Mouse (Mus musculus) stomach, embryonic 15.5 days (tissue): Measurements from ENCODE around the gene Ptprg. TPM values are rescaled to one million over a fixed set of nuclear protein-coding genes. Genes with fewer than 3 reads are reported as not detected.

ENCODE experiments used
- ATAC-seq: fragments of 200-750 bp; cut with Nextera tagmentation; 2 replicates; pipeline ENCODE4 v1.8.0; 2017; ENCODE audit warnings: low read depth, moderate number of reproducible peaks, moderate TSS enrichment; ENCODE audit not compliant: insufficient read depth, low FRiP score
- H3K27ac ChIP-seq: fragments of 300-500 bp; sonication (generic); 2 replicates; pipeline ENCODE4 v1.5.1; 2015; ENCODE audit warnings: mild to moderate bottlenecking, inconsistent platforms
- H3K27me3 ChIP-seq: fragments of 300-500 bp; sonication (generic); replicated peaks from 2 replicates; pipeline ENCODE4 v1.6.1; 2015; ENCODE audit warnings: inconsistent platforms
- H3K36me3 ChIP-seq: fragments of 300-500 bp; sonication (generic); 2 replicates; pipeline ENCODE4 v1.6.1; 2015; ENCODE audit warnings: inconsistent platforms
- H3K4me1 ChIP-seq: fragments of 300-500 bp; sonication (generic); 2 replicates; pipeline ENCODE4 v1.6.1; 2015; ENCODE audit warnings: inconsistent platforms
- H3K4me2 ChIP-seq: fragments of 300-500 bp; sonication (generic); 2 replicates; pipeline ENCODE4 v1.6.1; 2015; ENCODE audit warnings: mild to moderate bottlenecking, inconsistent platforms
- H3K4me3 ChIP-seq: fragments of 300-500 bp; sonication (generic); replicated peaks from 2 replicates; pipeline ENCODE4 v1.5.1; 2015; ENCODE audit warnings: inconsistent platforms
- H3K9ac ChIP-seq: fragments of 300-500 bp; sonication (generic); 2 replicates; pipeline ENCODE4 v1.6.1; 2015; ENCODE audit warnings: inconsistent platforms
- H3K9me3 ChIP-seq: fragments of 300-500 bp; sonication (generic); 2 replicates; pipeline ENCODE4 v1.6.1; 2016; ENCODE audit warnings: inconsistent platforms
- whole genome bisulfite sequencing: fragments of 180-500 bp; shearing (Covaris S2); methylation state at CpG from one replicate; pipeline ENCODE4 v1.1.7; 2015; 5-methylcytosine and 5-hydroxymethylcytosine counted together
- polyA plus RNA-seq: library from polyadenylated mRNA; unstranded; fragments of >200 nt; fragmentation: Nextera tagmentation; extraction: Ambion mirVana; gene quantifications from 2 replicates; pipeline ENCODE4 v1.2.1, GENCODE M21; 2015

The Ptprg gene
- polyA plus RNA-seq, 1 experiment from 2014 or later, result 22.9 TPM

- no peak overlapping the region for H3K4me2 ChIP-seq
- ATAC-seq, result no peak
- 57% methylated on average over 2 of the region's 2 CpGs for WGBS
- H3K27me3 ChIP-seq, result no peaks in the 10 kb centered on the region
- H3K36me3 ChIP-seq, result no peaks in the 10 kb centered on the region
- no peak overlapping the region for H3K9ac ChIP-seq
- no peaks in the 10 kb centered on the region for H3K9me3 ChIP-seq
- no peak overlapping the region for H3K4me3 ChIP-seq
- no peaks in the 10 kb centered on the region for H3K4me1 ChIP-seq
- no peak overlapping the region for H3K27ac ChIP-seq
Measured at GRCm38 (mm10) chr14:11928545-11928944, 375.2 kb downstream of the Ptprg start.

DNA sequence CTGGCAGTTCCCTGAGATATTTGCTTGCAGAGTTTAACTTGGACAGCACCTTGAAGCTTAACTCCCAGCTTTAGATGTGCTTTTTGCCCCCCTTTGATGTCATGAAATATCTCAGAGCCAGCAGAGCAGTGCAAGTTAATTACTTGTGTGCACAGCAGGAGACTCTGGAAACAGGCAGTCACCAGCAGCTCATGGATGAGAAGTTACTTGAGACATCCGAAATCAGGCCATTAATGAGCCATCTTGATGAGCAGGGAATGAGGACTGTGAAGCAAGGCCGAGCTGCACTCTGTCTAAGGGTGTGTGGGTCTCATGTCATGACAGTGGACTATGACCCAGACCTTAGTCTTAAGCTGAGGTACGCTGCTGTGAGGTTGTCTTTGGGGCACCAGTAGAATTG is 379.2 kb downstream of the Ptprg start:
- H3K4me2 ChIP-seq, result no peak overlapping the region
- no peaks in the 10 kb centered on the region for H3K36me3 ChIP-seq
- H3K9ac ChIP-seq, result no peak overlapping the region
- H3K4me1 ChIP-seq, result no peaks in the 10 kb centered on the region
- H3K9me3 ChIP-seq, result no peaks in the 10 kb centered on the region
- H3K4me3 ChIP-seq, result no peak overlapping the region
- WGBS, result 73% methylated on average over 3 of the region's 3 CpGs
- no peaks in the 10 kb centered on the region for H3K27me3 ChIP-seq
- no peak for ATAC-seq
- no peak overlapping the region for H3K27ac ChIP-seq

DNA sequence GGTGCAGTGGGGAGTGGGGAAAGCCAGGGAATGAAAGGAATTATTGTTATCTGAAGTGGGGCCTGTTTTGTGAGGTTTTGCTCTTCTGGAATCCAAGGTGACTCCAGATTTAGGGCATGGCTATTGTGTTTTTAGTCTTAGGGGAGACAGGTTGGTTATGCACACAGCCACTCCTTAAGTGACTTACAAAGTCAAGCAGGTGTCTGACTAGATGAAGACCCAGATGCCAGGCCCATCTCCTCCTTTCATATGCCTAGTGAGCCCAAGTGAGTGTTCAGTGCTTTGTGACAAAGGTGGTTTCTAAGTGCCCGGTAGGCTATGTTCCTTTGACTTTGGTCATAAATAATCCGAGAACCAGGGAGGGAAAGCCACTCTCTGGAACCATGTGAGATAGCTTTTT is 381.2 kb downstream of the Ptprg start:
- Histone ChIP-seq H3K27ac (no peak overlapping the region), H3K9me3 (no peaks in the 10 kb centered on the region), H3K27me3 (no peaks in the 10 kb centered on the region), H3K36me3 (no peaks in the 10 kb centered on the region), H3K4me2 (no peak overlapping the region), H3K9ac (no peak overlapping the region), H3K4me1 (no peaks in the 10 kb centered on the region), H3K4me3 (no peak overlapping the region)
- 86% methylated on average over 2 of the region's 2 CpGs for WGBS
- no peak for ATAC-seq

DNA sequence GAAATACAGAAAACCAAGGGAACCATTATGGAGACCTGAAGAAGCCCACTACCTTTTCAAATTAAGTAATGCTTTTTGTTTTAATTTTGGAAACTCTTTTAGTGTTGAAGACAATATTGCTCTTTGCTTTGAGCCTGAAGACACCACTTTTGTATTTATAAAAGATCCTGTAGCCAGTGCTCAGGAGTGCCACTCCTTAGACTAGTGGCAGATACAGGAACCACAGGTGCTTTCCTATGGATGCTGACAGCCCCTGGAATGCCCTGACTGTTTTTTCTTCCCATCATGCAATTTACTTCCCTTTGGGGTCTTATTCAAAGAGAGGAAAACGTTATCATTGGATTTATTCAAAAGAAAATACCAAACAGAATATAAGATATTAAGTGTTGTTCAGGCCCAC is 381.9 kb downstream of the Ptprg start:
- Histone ChIP-seq H3K4me2 (no peak overlapping the region), H3K9ac (no peak overlapping the region), H3K27me3 (no peaks in the 10 kb centered on the region), H3K9me3 (no peaks in the 10 kb centered on the region), H3K4me1 (no peaks in the 10 kb centered on the region), H3K27ac (no peak overlapping the region), H3K4me3 (no peak overlapping the region), H3K36me3 (no peaks in the 10 kb centered on the region)
- 35% methylated on average over 1 of the region's 1 CpGs for WGBS
- ATAC-seq, result no peak

GRCm38 (mm10) chr14:11935698-11936097 is 382.4 kb downstream of the Ptprg start:
- Histone ChIP-seq H3K4me2 (no peak overlapping the region), H3K36me3 (no peaks in the 10 kb centered on the region), H3K4me1 (no peaks in the 10 kb centered on the region), H3K9ac (no peak overlapping the region), H3K27ac (no peak overlapping the region), H3K9me3 (no peaks in the 10 kb centered on the region), H3K4me3 (no peak overlapping the region), H3K27me3 (no peaks in the 10 kb centered on the region)
- WGBS, result 79% methylated on average over 7 of the region's 7 CpGs
- no peak for ATAC-seq

DNA sequence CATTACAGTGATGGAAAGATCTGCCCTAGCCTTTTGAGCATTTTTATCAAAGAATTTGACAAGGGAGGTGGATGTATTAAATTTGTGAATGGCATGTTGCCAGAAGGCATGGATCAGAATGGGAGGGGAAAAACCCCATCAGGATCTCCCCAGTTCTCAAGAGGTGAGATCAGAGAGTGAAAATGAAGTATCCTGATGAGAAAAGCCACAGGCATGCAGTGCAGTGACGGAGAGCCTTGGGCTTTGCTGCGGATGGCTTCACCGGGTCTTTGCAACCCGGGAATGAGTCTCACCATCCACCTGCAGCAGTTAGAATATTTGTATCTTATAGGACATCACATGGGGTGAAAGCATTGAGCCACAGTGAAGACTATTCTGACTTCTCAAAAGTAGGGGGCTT is 385.6 kb downstream of the Ptprg start:
- H3K27me3 ChIP-seq, result no peaks in the 10 kb centered on the region
- H3K36me3 ChIP-seq, result no peaks in the 10 kb centered on the region
- no peak overlapping the region for H3K4me2 ChIP-seq
- no peaks in the 10 kb centered on the region for H3K9me3 ChIP-seq
- H3K9ac ChIP-seq, result no peak overlapping the region
- no peak overlapping the region for H3K4me3 ChIP-seq
- ATAC-seq, result no peak
- WGBS, result 88% methylated on average over 4 of the region's 4 CpGs
- H3K4me1 ChIP-seq, result no peaks in the 10 kb centered on the region
- H3K27ac ChIP-seq, result no peak overlapping the region

DNA sequence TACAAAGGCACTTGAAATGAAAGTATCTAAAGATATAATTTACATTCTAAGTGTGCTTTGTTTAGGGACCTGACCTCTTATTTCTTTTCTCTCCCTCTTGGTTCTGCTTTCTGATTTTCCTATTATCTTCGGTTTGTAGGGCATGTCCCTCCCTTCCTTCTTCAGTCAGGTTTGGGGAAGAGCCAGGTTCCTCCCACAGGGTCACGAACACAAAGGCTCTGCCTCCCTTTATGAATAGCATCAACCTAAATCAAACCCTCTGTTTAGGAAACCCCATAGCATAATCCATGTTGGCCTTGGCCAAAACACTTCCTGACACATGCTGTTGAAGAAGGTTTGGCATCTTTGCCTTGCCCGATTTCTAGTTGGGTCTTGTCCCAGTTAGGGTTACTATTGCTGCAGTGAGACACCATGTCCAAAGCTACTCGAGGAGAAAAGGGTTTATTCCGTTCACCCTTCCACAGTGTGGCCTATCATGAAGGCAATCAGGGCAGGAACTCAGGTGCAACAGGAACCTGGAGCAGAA is 388.7 kb downstream of the Ptprg start:
- no peaks in the 10 kb centered on the region for H3K36me3 ChIP-seq
- no peak overlapping the region for H3K9ac ChIP-seq
- H3K27me3 ChIP-seq, result no peaks in the 10 kb centered on the region
- no peak overlapping the region for H3K4me3 ChIP-seq
- 75% methylated on average over 5 of the region's 5 CpGs for WGBS
- H3K27ac ChIP-seq, result no peak overlapping the region
- ATAC-seq, result no peak
- H3K4me1 ChIP-seq, result no peaks in the 10 kb centered on the region
- H3K9me3 ChIP-seq, result no peaks in the 10 kb centered on the region
- H3K4me2 ChIP-seq, result no peak overlapping the region

DNA sequence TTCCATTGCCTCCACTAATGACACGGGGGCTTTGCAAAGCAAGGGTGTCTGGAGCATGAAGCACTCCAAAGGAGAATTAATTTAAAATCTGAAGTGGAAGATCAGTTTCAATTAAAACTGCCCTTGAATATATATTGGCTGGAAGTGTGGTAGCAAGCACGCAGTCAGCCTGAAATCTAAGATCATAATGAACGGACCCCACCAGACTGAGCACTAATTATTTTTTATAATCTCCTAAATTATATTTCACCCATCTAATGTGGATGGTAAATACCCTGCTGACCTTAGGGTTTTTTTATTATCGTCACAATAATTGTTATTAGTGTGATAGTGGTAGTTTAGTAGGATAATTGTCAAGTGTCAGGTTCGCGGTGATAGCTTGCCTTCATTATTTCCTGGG is 397.0 kb downstream of the Ptprg start:
- H3K27me3 ChIP-seq, result no peaks in the 10 kb centered on the region
- no peak overlapping the region for H3K9ac ChIP-seq
- no peaks in the 10 kb centered on the region for H3K4me1 ChIP-seq
- no peaks in the 10 kb centered on the region for H3K9me3 ChIP-seq
- H3K27ac ChIP-seq, result no peak overlapping the region
- 90% methylated on average over 6 of the region's 6 CpGs for WGBS
- H3K4me2 ChIP-seq, result no peak overlapping the region
- no peak overlapping the region for H3K4me3 ChIP-seq
- H3K36me3 ChIP-seq, result no peaks in the 10 kb centered on the region
- no peak for ATAC-seq

GRCm38 (mm10) chr14:11955020-11955882 is 401.9 kb downstream of the Ptprg start:
- no peak overlapping the region for H3K27ac ChIP-seq
- 82% methylated on average over 6 of the region's 6 CpGs for WGBS
- H3K4me2 ChIP-seq, result no peak overlapping the region
- no peak overlapping the region for H3K9ac ChIP-seq
- no peaks in the 10 kb centered on the region for H3K9me3 ChIP-seq
- no peak for ATAC-seq
- no peak overlapping the region for H3K4me3 ChIP-seq
- H3K36me3 ChIP-seq, result no peaks in the 10 kb centered on the region
- no peaks in the 10 kb centered on the region for H3K4me1 ChIP-seq
- H3K27me3 ChIP-seq, result no peaks in the 10 kb centered on the region

- Histone ChIP-seq H3K9ac (no peak overlapping the region), H3K4me3 (no peak overlapping the region), H3K36me3 (no peaks in the 10 kb centered on the region), H3K27ac (no peak overlapping the region), H3K4me2 (no peak overlapping the region), H3K4me1 (no peaks in the 10 kb centered on the region), H3K9me3 (no peaks in the 10 kb centered on the region), H3K27me3 (no peaks in the 10 kb centered on the region)
- no peak for ATAC-seq
- WGBS, result 81% methylated on average over 15 of the region's 15 CpGs
Measured at GRCm38 (mm10) chr14:11960269-11961121, 407.2 kb downstream of the Ptprg start.

GRCm38 (mm10) chr14:11962101-11962500 is 408.8 kb downstream of the Ptprg start:
- Histone ChIP-seq H3K4me3 (no peak overlapping the region), H3K27ac (no peak overlapping the region), H3K9ac (no peak overlapping the region), H3K27me3 (no peaks in the 10 kb centered on the region), H3K4me1 (peaks cover 6% of the 10 kb centered on the region; the same call in 1 of the 2 replicates), H3K4me2 (no peak overlapping the region), H3K9me3 (no peaks in the 10 kb centered on the region), H3K36me3 (no peaks in the 10 kb centered on the region)
- ATAC-seq, result no peak
- 81% methylated on average over 5 of the region's 5 CpGs for WGBS

- H3K36me3 ChIP-seq, result no peaks in the 10 kb centered on the region
- no peaks in the 10 kb centered on the region for H3K9me3 ChIP-seq
- no peak overlapping the region for H3K4me2 ChIP-seq
- no peak overlapping the region for H3K9ac ChIP-seq
- H3K27ac ChIP-seq, result no peak overlapping the region
- no peaks in the 10 kb centered on the region for H3K27me3 ChIP-seq
- H3K4me1 ChIP-seq, result peaks cover 6% of the 10 kb centered on the region; the same call in 1 of the 2 replicates
- no peak for ATAC-seq
- H3K4me3 ChIP-seq, result no peak overlapping the region
- 74% methylated on average over 8 of the region's 8 CpGs for WGBS
Measured at GRCm38 (mm10) chr14:11962561-11962960, 409.2 kb downstream of the Ptprg start.
